Mouse (Mus musculus) hindbrain, embryonic 13.5 days (tissue): ENCODE measurements at regions not wholly inside any gene's neighbourhood (a gene's known extent, or its start where the extent isn't known, plus 50 kb on each side); places are given as distances from the start of the nearest gene placed in this dataset.
A peak's percentile ranks its signal among the peaks of the same experiment; 100 is the strongest.

ENCODE experiments used
- ATAC-seq: fragments of 200-750 bp; cut with Nextera tagmentation; 2 replicates; pipeline ENCODE4 v1.8.0; 2017; ENCODE audit warnings: moderate TSS enrichment; ENCODE audit not compliant: low FRiP score
- H3K27ac ChIP-seq: fragments of 300-500 bp; sonication (generic); 2 replicates; pipeline ENCODE4 v1.5.1; 2015; ENCODE audit warnings: inconsistent platforms, mild to moderate bottlenecking, moderate library complexity
- H3K27me3 ChIP-seq: fragments of 300-500 bp; sonication (generic); 2 replicates; pipeline ENCODE4 v1.6.1; 2015; ENCODE audit warnings: mild to moderate bottlenecking, inconsistent platforms
- H3K36me3 ChIP-seq: fragments of 300-500 bp; sonication (generic); 2 replicates; pipeline ENCODE4 v1.6.1; 2015; ENCODE audit warnings: mild to moderate bottlenecking, inconsistent platforms
- H3K4me1 ChIP-seq: fragments of 300-500 bp; sonication (generic); replicated peaks from 2 replicates; pipeline ENCODE4 v1.6.1; 2015; ENCODE audit warnings: inconsistent platforms
- H3K4me2 ChIP-seq: fragments of 300-500 bp; sonication (generic); 2 replicates; pipeline ENCODE4 v1.6.1; 2015; ENCODE audit warnings: inconsistent platforms, mild to moderate bottlenecking, moderate library complexity
- H3K4me3 ChIP-seq: fragments of 300-500 bp; sonication (generic); 2 replicates; pipeline ENCODE4 v1.5.1; 2015; ENCODE audit warnings: mild to moderate bottlenecking, inconsistent platforms
- H3K9ac ChIP-seq: fragments of 300-500 bp; sonication (generic); 2 replicates; pipeline ENCODE4 v1.6.1; 2015; ENCODE audit warnings: mild to moderate bottlenecking, inconsistent platforms
- H3K9me3 ChIP-seq: fragments of 300-500 bp; sonication (generic); 2 replicates; pipeline ENCODE4 v1.6.1; 2016; ENCODE audit warnings: inconsistent platforms
- WGBS: fragments of 180-500 bp; shearing (Covaris S2); methylation state at CpG from one replicate; pipeline ENCODE4 v1.1.7; 2015; 5-methylcytosine and 5-hydroxymethylcytosine counted together

DNA sequence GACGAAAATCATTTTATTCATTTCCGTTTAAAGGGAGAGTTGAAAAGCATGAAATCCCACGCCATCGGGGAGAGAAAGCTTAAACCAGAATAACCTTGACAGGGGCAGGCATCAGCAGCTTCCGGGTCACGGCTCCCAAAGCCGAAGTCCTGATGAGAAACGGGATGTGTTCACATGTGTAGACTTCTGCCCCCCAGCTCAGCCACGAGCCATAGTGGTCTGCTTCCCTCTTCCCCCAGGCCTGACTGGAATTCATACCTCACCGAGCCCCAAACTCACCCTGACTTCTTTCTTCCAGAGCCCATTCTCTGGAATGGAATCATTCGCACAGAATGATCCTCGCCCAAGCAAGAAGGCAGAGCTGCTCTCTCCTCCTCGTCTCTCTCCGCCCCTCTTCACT, 404.2 kb upstream of the Gm6657 start:
- peaks cover 20% of the 10 kb centered on the region for H3K4me1 ChIP-seq
- H3K9ac ChIP-seq = peak overlapping the region; percentile 56
- H3K36me3 ChIP-seq = no peaks in the 10 kb centered on the region
- no peak for ATAC-seq
- 17% methylated on average over 14 of the region's 14 CpGs for WGBS
- H3K4me2 ChIP-seq = peak overlapping the region; percentile 52
- H3K4me3 ChIP-seq = peak overlapping the region; percentile 25
- no peaks in the 10 kb centered on the region for H3K27me3 ChIP-seq
- no peaks in the 10 kb centered on the region for H3K9me3 ChIP-seq
- no peak overlapping the region; the same call in 1 of the 2 replicates for H3K27ac ChIP-seq

DNA sequence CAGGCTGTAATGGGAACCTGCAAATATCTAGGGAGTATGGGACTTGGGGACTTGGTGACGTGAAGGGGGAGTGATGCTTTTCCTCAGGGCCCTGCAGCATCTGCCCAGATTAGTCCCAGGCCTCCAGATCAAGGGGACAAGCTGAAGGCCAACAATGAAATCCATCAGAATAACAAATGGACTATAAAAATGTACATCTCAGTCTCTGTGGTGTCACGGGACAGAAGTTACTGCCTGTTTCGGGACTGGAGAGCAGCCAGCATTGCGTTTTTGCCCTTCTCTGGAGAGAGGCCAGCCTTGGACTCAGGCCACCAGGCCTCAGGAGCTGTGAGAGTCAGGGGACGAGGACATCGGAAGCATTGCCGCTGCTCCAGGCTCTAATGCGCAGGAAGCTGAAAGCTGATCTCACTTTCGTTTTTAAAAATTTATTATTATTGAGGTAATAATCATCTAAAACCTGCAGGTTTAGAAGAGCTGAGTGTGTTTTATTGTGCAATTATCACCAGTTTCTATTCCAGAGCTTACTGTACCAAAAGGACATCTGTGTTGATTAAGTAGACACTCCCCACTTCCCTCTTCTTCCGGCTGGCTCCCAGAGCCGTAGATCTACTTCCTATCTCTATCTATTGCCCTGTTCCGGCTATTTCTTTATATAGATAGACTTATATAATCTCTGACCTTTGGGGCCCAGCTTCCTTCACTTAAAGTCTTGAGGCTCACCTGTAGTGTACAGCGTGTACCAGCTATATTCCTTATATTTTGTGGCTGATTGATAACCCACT, 403.0 kb upstream of the Gm6657 start:
- Histone ChIP-seq H3K9me3 (no peaks in the 10 kb centered on the region), H3K9ac (no peak overlapping the region), H3K4me3 (no peak overlapping the region), H3K27me3 (no peaks in the 10 kb centered on the region), H3K36me3 (no peaks in the 10 kb centered on the region), H3K4me2 (no peak overlapping the region), H3K27ac (no peak overlapping the region), H3K4me1 (peaks cover 20% of the 10 kb centered on the region)
- 73% methylated on average over 13 of the region's 13 CpGs for WGBS
- no peak for ATAC-seq

DNA sequence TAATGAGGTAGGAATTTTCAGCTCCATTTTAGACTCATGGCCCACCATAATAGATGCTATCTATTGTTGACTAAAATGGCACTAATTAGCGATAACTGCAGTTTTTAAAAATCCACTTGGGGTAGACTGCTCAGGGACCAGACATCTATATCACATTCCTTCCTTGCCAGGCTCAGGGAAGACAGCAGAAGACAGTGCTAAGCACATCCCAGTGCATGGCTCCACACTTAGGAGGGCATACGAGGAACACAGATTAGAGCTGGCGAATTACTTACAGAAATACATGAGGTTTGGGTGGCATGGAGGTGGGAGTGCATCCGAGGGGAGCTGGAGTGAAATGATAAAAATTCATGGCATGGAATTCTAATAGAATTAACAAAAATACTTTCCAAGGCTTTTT, 395.5 kb upstream of the Gm6657 start:
- no peak overlapping the region for H3K4me3 ChIP-seq
- WGBS = 81% methylated on average over 4 of the region's 4 CpGs
- H3K4me1 ChIP-seq = peaks cover 8% of the 10 kb centered on the region
- no peak overlapping the region for H3K4me2 ChIP-seq
- no peaks in the 10 kb centered on the region for H3K9me3 ChIP-seq
- H3K9ac ChIP-seq = no peak overlapping the region
- no peak overlapping the region for H3K27ac ChIP-seq
- no peaks in the 10 kb centered on the region for H3K36me3 ChIP-seq
- ATAC-seq = no peak
- no peaks in the 10 kb centered on the region for H3K27me3 ChIP-seq

DNA sequence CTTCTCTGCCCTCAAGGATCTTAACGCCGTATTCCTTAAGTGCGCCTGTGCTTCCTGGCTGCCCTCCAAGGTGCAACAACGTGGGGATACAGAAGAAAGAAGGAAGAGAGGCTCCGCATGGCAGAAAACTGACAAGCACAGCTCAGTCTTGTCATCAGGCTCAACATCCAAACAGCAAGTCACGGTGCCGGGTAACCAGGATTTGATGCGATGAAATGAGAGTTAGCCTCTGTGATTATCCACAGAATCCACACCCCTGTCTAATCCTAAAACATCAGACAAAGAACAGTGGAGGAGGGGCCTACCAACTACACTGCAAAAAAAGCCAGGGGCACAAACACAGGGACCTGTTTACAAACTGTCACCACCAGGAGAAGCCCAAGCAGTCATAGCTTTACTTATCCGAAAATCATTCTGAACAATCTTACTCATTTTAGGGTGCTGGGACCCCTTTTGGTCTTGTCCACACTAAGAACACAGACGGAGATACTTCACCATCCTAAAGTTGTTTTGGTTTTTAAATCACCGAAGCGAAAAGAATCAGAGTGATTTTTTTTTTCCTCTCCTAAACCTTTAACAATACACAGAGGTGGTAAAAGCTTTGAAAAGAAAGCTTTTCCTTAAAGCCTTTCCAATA, 394.8 kb upstream of the Gm6657 start:
- H3K36me3 ChIP-seq = no peaks in the 10 kb centered on the region
- no peaks in the 10 kb centered on the region for H3K27me3 ChIP-seq
- no peak overlapping the region for H3K27ac ChIP-seq
- H3K9ac ChIP-seq = no peak overlapping the region
- H3K9me3 ChIP-seq = no peaks in the 10 kb centered on the region
- no peak overlapping the region for H3K4me2 ChIP-seq
- H3K4me1 ChIP-seq = peaks cover 8% of the 10 kb centered on the region
- 58% methylated on average over 12 of the region's 12 CpGs for WGBS
- peak; percentile 49; the same call in 1 of the 2 replicates for ATAC-seq
- H3K4me3 ChIP-seq = no peak overlapping the region

DNA sequence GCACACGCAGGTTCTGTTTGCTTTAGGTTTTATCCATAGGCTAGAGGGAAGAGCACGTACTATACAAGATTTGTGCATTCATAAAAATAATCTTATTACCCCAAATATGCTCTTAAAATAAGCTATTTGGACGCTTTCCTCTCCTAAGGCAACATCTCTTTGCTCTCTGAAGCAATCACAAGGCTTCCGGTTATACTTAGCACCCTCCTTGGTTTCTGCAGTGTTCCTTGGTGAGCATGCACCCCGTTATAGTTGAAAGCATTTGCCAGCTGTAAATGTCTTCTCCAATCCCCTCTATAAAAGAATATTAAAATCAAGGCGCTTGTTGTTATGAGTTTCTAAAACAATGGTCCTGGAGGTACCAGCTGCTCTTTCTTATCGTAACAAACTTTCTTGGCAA, 386.4 kb upstream of the Gm6657 start:
- H3K4me1 ChIP-seq = no peaks in the 10 kb centered on the region
- H3K27ac ChIP-seq = no peak overlapping the region
- no peak overlapping the region for H3K9ac ChIP-seq
- H3K4me2 ChIP-seq = no peak overlapping the region
- no peaks in the 10 kb centered on the region for H3K36me3 ChIP-seq
- H3K27me3 ChIP-seq = no peaks in the 10 kb centered on the region
- WGBS = 89% methylated on average over 7 of the region's 7 CpGs
- no peak for ATAC-seq
- H3K4me3 ChIP-seq = no peak overlapping the region
- no peaks in the 10 kb centered on the region for H3K9me3 ChIP-seq

DNA sequence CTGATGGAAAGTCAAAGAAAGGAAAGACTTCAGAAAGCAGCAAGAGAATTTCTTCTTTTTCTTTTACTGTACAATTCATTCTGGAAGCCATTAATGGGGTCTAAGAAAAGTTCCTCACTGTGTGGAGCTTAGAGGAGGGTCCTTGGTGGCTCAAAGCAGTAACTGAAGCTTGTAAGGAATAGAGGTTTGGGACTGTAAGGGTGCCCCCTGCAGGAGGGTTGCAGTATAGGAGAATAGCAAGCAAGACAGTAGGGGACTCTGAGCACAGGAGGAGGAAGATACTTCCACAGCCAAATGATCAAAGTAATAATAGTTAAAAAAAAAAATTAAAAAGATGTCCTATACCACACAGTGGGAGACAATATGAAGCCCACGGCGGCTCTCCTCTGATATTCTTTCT, 382.8 kb upstream of the Gm6657 start:
- ATAC-seq = no peak
- H3K4me1 ChIP-seq = no peaks in the 10 kb centered on the region

DNA sequence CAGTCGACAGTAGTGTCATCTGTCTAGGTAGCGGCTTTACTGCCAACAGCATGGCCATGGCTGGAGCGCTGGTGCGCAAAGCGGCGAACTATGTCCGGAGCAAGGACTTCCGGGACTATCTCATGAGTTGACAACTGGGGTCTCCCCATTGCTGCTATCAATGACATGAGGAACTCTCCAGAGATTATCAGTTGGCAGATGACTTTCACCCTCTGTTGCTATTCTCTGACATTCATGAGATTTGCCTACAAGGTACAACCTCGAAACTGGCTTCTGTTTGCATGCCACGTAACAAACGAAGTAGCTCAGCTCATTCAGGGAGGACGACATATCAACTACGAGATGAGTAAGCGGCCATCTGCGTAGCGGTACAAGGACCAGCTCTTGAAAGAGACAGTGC, 374.6 kb upstream of the Gm6657 start:
- H3K4me2 ChIP-seq = no peak overlapping the region
- no peak overlapping the region for H3K27ac ChIP-seq
- no peaks in the 10 kb centered on the region for H3K27me3 ChIP-seq
- H3K9me3 ChIP-seq = no peaks in the 10 kb centered on the region
- H3K9ac ChIP-seq = no peak overlapping the region
- no peaks in the 10 kb centered on the region for H3K4me1 ChIP-seq
- 94% methylated on average over 16 of the region's 16 CpGs for WGBS
- ATAC-seq = no peak
- H3K4me3 ChIP-seq = no peak overlapping the region
- no peaks in the 10 kb centered on the region for H3K36me3 ChIP-seq

More for the DNA sequence above, 382.8 kb upstream of the Gm6657 start:
- Histone ChIP-seq H3K36me3 (no peaks in the 10 kb centered on the region), H3K4me3 (no peak overlapping the region), H3K27ac (no peak overlapping the region), H3K9me3 (no peaks in the 10 kb centered on the region), H3K4me2 (no peak overlapping the region), H3K27me3 (no peaks in the 10 kb centered on the region), H3K9ac (no peak overlapping the region)
- WGBS = 41% methylated on average over 2 of the region's 2 CpGs

DNA sequence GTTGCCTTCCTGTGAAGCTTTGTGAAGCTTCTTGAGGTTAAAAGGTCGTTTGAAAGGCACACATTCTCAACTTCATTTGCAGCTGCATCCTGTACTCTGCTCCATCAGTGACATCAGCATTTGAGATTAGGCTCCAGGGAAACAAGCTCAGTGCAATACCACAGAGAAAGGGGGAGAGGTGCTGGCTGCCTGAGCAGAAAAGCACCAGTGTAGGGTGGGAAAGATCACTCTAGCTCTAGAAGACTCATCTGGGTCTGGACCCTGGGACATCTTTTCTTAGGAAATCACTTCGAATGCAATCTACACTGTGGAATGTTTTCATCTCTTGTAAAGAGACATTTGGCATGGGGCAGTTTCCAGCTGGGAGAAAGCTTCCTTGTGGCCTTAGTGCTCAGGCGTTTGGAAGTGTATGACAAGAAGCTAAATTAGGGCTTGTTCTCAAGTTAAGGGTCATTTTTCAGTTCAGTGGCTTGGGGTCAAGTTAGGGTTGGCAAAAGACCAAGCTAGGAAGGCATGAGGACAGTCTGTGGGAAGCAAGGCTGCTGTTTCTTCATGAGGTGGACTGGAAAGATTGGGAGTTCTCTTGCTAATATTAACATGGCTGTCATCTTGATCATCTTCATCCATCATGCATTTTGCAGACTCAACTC, 370.5 kb upstream of the Gm6657 start:
- Histone ChIP-seq H3K9ac (no peak overlapping the region), H3K27me3 (no peaks in the 10 kb centered on the region), H3K4me1 (no peaks in the 10 kb centered on the region), H3K27ac (no peak overlapping the region), H3K9me3 (no peaks in the 10 kb centered on the region), H3K4me2 (no peak overlapping the region), H3K36me3 (no peaks in the 10 kb centered on the region), H3K4me3 (no peak overlapping the region)
- ATAC-seq = no peak
- WGBS = 46% methylated on average over 3 of the region's 3 CpGs

DNA sequence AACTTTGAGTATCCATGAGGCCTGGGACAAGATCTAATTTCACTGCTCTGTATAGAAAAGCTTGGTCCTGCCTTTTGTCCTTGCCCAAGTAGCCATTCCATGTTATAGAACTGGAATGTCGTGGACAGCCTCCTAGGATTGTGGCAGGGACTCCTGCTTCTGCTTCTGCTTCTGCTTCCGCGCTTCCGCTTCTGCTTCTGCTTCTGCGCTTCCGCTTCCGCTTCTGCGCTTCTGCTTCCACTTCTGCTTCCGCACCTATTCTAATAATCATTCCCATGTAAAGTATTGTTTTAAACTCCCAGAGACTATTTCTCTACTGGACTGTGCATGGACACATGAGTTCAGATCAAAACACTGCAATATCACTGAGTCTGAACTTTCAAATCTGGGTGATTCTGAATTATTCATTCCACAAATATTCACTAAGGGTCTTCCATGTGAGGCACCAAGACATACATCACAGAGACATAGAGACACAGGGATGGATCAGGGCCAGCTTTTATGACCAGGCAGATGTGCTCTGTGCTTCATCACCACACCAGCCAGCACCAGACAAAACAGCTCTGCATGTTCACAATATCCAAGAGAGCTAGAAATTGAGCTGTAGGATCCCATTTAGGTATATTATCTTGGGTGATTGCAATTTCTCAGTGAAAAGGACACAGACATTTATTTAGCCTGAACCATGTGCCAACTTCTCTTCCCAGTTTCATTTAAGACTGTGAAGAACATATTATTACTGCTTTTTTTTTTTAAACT, 360.5 kb upstream of the Gm6657 start:
- no peaks in the 10 kb centered on the region for H3K36me3 ChIP-seq
- H3K4me1 ChIP-seq = no peaks in the 10 kb centered on the region
- no peak overlapping the region for H3K27ac ChIP-seq
- H3K4me3 ChIP-seq = no peak overlapping the region
- no peaks in the 10 kb centered on the region for H3K27me3 ChIP-seq
- WGBS = 95% methylated on average over 9 of the region's 9 CpGs
- H3K9me3 ChIP-seq = no peaks in the 10 kb centered on the region
- H3K4me2 ChIP-seq = no peak overlapping the region
- H3K9ac ChIP-seq = no peak overlapping the region
- no peak for ATAC-seq

DNA sequence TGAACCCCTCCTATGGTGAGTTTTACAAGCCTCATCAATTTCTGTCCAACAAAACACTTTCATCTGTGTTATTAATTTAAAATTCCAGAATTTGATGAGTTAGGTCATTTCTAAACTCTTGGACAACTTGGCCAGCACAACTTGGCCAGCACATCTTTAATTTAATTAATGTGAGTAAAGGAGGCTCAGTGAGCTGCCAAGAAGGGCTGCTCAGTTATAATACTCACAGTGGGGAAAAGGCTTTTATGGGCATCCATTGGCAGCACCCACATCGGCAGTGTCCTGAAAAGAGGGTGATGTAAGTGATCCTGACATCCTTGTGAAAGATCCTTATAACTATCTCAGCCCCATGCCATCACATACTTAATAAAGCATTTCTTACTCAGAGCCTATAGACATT, 359.2 kb upstream of the Gm6657 start:
- no peaks in the 10 kb centered on the region for H3K9me3 ChIP-seq
- no peak overlapping the region for H3K27ac ChIP-seq
- 88% methylated on average over 1 of the region's 1 CpGs for WGBS
- no peak overlapping the region for H3K4me2 ChIP-seq
- no peak overlapping the region for H3K9ac ChIP-seq
- H3K4me1 ChIP-seq = no peaks in the 10 kb centered on the region
- ATAC-seq = no peak
- H3K4me3 ChIP-seq = no peak overlapping the region
- H3K36me3 ChIP-seq = no peaks in the 10 kb centered on the region
- H3K27me3 ChIP-seq = no peaks in the 10 kb centered on the region

DNA sequence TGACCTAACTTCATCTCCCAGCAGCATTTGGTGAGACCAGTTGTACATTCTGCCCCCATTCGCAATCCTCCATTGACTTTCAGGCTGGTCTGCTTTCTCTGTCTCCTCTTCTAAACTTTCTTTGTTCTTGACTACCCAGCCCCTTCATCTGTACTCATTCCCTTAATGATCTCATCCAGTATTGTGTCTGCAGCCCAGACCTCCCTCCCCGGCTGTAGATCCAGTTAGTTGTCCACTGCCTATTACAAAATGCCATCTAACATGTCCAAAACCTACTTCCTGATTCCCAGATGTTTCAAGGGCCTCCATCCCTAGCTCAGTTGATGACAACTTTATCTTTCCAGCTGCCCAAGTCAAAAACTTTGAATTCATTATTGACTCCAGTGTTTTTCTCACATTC, 357.8 kb upstream of the Gm6657 start:
- WGBS = 66% methylated on average over 2 of the region's 2 CpGs
- Histone ChIP-seq H3K4me1 (no peaks in the 10 kb centered on the region), H3K36me3 (no peaks in the 10 kb centered on the region), H3K9ac (no peak overlapping the region), H3K27ac (no peak overlapping the region), H3K4me3 (no peak overlapping the region), H3K4me2 (no peak overlapping the region), H3K27me3 (no peaks in the 10 kb centered on the region), H3K9me3 (no peaks in the 10 kb centered on the region)
- no peak for ATAC-seq

DNA sequence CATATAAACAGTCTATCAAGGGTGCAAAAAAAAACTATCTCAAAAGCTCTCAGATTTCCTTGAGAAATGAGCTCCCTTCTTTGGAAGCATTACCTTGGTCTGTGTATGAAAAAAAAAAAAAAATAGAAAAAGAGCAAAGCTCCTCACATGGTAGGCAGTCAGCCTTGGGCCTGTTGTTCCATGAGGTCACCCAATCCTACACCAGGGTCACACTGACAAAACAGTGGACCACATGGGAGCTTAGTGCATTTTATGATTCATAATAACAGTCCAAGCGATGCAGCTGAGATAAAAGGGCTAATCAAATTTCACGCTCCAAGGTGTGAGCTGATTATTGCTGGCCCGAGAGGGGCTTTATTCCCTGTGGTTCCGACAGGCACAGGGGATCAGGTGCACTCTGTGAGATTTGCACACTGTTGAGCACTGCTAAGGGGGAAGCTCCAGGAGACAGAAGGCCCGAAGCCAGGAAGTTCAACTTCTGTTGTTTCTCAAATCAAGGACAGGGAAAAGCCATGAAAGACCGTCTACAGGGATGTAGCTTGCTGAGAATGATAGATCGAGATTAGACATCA, 352.1 kb upstream of the Gm6657 start:
- 43% methylated on average over 7 of the region's 7 CpGs for WGBS
- Histone ChIP-seq H3K27ac (no peak overlapping the region), H3K4me2 (no peak overlapping the region), H3K4me1 (peaks cover 4% of the 10 kb centered on the region; the same call in 1 of the 2 replicates), H3K4me3 (no peak overlapping the region), H3K9me3 (no peaks in the 10 kb centered on the region), H3K36me3 (no peaks in the 10 kb centered on the region), H3K9ac (no peak overlapping the region), H3K27me3 (no peaks in the 10 kb centered on the region)
- no peak for ATAC-seq
